Mouse (Mus musculus) liver, embryonic 14.5 days (tissue): ENCODE results near the gene Gm8127.
"Not testable (repeated sequence)": the region's sequence is repeated elsewhere in the genome, so short reads cannot be mapped to it uniquely, and the experiment has no call there.

ENCODE experiments used
- CTCF ChIP-seq: IDR thresholded peaks from 2 replicates; pipeline ENCODE4 v1.5.1; 2016; ENCODE audit warnings: antibody characterized with exemption, low read depth, control low read depth
- EP300 ChIP-seq: IDR thresholded peaks from 2 replicates; pipeline ENCODE4 v1.6.1; 2016; ENCODE audit warnings: antibody characterized with exemption, low read depth

GRCm38 (mm10) chr14:43263421-43263820 is 30.2 kb downstream of the Gm8127 start:
- TF ChIP-seq CTCF, EP300: not testable (repeated sequence)
